Mouse (Mus musculus): ENCODE results near the gene Pi4k2a. TPM values are rescaled to one million over a fixed set of nuclear protein-coding genes. Genes with fewer than 3 reads are reported as not detected.

Gene Pi4k2a
- polyA plus RNA-seq, 1 experiment from 2014 or later = 33.2 TPM

DNA sequence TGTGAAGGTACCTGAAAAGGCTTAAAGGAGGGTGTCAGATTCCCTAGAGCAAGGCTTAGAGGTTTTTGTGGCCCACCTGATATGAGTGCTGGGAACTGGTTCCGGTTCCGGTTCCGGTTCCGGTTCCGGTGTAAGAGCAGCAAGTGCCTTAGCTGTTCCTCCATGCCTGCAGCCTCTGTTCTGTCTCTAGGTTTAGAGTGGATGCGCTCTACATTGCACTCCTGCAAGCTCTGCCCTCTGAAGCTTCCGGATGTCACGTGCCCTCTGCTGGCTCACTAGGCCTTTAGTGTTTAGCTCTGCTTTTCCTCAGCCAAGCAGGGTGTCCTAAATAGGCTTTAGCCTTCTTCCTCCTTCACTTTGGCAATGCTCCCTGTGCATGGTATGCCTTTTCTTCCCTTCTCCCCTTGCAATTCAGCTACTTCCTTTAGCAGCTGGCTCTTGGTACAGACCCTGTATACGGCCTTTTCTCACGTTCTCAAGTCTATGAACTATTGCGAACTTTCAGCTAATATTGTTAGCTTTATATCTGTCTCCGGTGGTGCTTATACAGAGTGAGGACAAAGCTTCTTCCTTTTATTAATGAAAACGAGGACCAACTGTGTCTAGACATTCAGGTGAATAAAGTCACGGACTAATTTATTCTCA is 1.0 kb upstream of the Pi4k2a start:
- ATAC-seq (replicated peaks; ENCODE audit: low FRiP score, low read depth) (no peak), DNase-seq (ENCODE audit: low spot score) (peak; percentile 75)
- H3K27me3 ChIP-seq (ENCODE audit: insufficient read depth, low read length) = no peaks in the 10 kb centered on the region
- peaks cover 10% of the 10 kb centered on the region; the same call in 1 of the 2 replicates for H3K4me1 ChIP-seq (replicated peaks; ENCODE audit: insufficient read depth, low read length)
- WGBS = 23% methylated on average over 14 of the region's 14 CpGs
- H3K4me2 ChIP-seq (ENCODE audit: low read length) = peak overlapping the region; percentile 53
- H3K27ac ChIP-seq = peak overlapping the region; percentile 68
- H3K9me3 ChIP-seq (replicated peaks; ENCODE audit: low read length) = no peaks in the 10 kb centered on the region
- H3K36me3 ChIP-seq (ENCODE audit: insufficient read depth, low read length) = no peaks in the 10 kb centered on the region
- H3K4me3 ChIP-seq (replicated peaks; ENCODE audit: low read depth, low read length) = peak overlapping the region; percentile 73; the same call in 1 of the 2 replicates
- TF ChIP-seq CTCF (IDR thresholded peaks at IDR 0.05; ENCODE audit: low read depth) = peak; percentile 12; the same call in 1 of the 2 replicates
- peak overlapping the region; percentile 23; the same call in 1 of the 2 replicates for H3K9ac ChIP-seq (ENCODE audit: low read depth, low read length)

DNA sequence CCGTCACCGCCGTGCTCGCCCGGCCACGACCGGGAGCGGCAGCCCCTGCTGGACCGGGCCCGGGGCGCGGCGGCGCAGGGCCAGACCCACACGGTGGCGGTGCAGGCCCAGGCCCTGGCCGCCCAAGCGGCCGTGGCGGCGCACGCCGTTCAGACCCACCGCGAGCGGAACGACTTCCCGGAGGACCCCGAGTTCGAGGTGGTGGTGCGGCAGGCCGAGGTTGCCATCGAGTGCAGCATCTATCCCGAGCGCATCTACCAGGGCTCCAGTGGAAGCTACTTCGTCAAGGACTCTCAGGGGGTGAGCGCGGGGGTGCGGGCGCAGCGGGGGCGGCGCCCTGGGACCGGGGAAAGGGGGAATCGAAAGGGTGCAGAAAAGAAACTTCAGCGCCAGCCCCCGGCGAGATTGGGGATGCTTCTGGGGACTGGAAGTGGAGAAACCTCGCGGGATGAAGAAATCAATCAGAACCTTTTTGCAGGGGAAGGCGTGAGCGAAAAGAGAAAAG is 419 bp downstream of the Pi4k2a start:
- Histone ChIP-seq H3K4me3 (replicated peaks; ENCODE audit: low read depth, low read length) (peak overlapping the region; percentile 73), H3K27me3 (ENCODE audit: insufficient read depth, low read length) (no peaks in the 10 kb centered on the region), H3K36me3 (ENCODE audit: insufficient read depth, low read length) (no peaks in the 10 kb centered on the region), H3K9ac (ENCODE audit: low read depth, low read length) (peak overlapping the region; percentile 87), H3K27ac (peak overlapping the region; percentile 95), H3K4me2 (ENCODE audit: low read length) (peak overlapping the region; percentile 90), H3K9me3 (replicated peaks; ENCODE audit: low read length) (no peaks in the 10 kb centered on the region), H3K4me1 (replicated peaks; ENCODE audit: insufficient read depth, low read length) (peaks cover 10% of the 10 kb centered on the region; the same call in 1 of the 2 replicates)
- DNase-seq (ENCODE audit: low spot score) (peak; percentile 65), ATAC-seq (replicated peaks; ENCODE audit: low FRiP score, low read depth) (peak; percentile 59)
- peak; percentile 23; the same call in 1 of the 2 replicates for TF ChIP-seq CTCF (IDR thresholded peaks at IDR 0.05; ENCODE audit: low read depth)
- WGBS = under 1% methylated on average over 52 of the region's 52 CpGs

DNA sequence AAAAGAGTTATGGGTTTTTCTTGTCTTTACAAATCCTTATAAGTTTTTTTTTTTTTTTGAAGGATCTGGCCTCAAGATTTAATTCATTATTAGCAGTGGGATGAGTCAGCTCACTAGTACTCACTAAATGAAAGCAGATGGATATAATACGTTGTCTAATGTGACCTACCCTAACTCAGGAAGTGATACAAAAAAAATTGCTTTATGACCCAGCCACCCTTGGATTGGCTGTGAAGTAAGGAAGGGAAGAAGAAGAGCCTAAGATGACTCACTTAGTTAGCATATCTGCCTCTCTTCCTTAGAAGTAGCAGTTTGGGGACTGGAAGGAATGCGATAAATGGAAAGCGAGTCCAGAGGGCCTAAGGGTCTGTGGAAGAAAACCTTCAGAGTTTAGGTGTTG is 9.1 kb downstream of the Pi4k2a start:
- H3K27me3 ChIP-seq (ENCODE audit: insufficient read depth, low read length) = no peaks in the 10 kb centered on the region
- no peak overlapping the region for H3K4me3 ChIP-seq (replicated peaks; ENCODE audit: low read depth, low read length)
- H3K4me2 ChIP-seq (ENCODE audit: low read length) = no peak overlapping the region
- no peak for TF ChIP-seq CTCF (IDR thresholded peaks at IDR 0.05; ENCODE audit: low read depth)
- ATAC-seq (replicated peaks; ENCODE audit: low FRiP score, low read depth) (no peak), DNase-seq (ENCODE audit: low spot score) (no peak)
- no peak overlapping the region for H3K27ac ChIP-seq
- WGBS = 86% methylated on average over 3 of the region's 3 CpGs
- H3K9ac ChIP-seq (ENCODE audit: low read depth, low read length) = no peak overlapping the region
- no peaks in the 10 kb centered on the region for H3K4me1 ChIP-seq (replicated peaks; ENCODE audit: insufficient read depth, low read length)
- H3K36me3 ChIP-seq (ENCODE audit: insufficient read depth, low read length) = peaks cover 11% of the 10 kb centered on the region; the same call in 1 of the 2 replicates
- no peaks in the 10 kb centered on the region for H3K9me3 ChIP-seq (replicated peaks; ENCODE audit: low read length)

DNA sequence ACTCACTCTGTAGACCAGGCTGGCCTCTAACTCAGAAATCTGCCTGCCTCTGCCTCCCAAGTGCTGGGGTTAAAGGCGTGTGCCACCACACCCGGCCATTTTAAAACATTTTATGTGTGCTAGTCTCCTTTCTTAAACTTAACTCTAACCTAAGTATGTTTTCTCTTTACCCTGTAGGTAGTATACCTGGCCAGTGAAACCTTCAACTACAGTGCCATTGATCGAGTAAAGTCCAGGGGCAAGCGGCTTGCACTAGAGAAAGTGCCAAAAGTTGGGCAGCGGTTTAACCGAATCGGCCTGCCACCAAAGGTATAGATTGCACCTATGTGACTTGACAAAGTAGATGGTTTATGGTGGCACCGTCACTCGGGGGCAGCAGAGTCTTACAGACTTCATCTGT is 14.4 kb downstream of the Pi4k2a start:
- WGBS = 97% methylated on average over 9 of the region's 9 CpGs
- Histone ChIP-seq H3K27ac (no peak overlapping the region), H3K4me2 (ENCODE audit: low read length) (no peak overlapping the region), H3K9me3 (replicated peaks; ENCODE audit: low read length) (no peaks in the 10 kb centered on the region), H3K9ac (ENCODE audit: low read depth, low read length) (no peak overlapping the region), H3K27me3 (ENCODE audit: insufficient read depth, low read length) (no peaks in the 10 kb centered on the region), H3K36me3 (ENCODE audit: insufficient read depth, low read length) (peaks cover 21% of the 10 kb centered on the region; the same call in 1 of the 2 replicates), H3K4me1 (replicated peaks; ENCODE audit: insufficient read depth, low read length) (no peaks in the 10 kb centered on the region), H3K4me3 (replicated peaks; ENCODE audit: low read depth, low read length) (no peak overlapping the region)
- TF ChIP-seq CTCF (IDR thresholded peaks at IDR 0.05; ENCODE audit: low read depth) = no peak
- DNase-seq (ENCODE audit: low spot score) = no peak
- ATAC-seq (replicated peaks; ENCODE audit: low FRiP score, low read depth) = no peak

DNA sequence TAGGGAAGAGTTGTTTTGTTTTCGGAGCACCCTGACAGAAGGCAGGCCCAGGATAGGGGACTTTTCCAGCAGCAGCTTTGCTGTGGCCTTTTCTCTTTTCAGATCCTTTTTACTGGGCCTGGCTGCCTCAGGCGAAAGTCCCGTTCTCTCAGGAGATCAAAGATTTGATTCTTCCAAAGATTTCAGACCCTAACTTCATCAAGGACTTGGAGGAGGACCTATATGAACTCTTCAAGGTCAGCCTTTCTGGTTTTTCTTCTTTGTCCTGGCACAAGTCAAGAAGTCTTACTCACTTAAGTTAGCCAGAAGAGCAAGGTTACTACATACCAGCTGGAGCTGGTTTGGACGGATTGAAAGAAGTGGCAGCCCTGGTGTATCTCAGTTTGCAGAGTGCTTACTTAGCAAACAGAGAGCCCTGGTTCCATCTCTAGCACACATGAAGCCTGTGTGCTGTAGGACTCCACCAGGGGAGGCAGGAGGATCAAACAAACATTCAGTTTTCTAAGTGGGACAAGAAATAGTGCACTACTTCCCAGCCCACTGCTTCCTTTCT is 25.6 kb downstream of the Pi4k2a start:
- WGBS = 87% methylated on average over 4 of the region's 4 CpGs
- no peak for DNase-seq (ENCODE audit: low spot score)
- H3K4me3 ChIP-seq (replicated peaks; ENCODE audit: low read depth, low read length) = no peak overlapping the region

DNA sequence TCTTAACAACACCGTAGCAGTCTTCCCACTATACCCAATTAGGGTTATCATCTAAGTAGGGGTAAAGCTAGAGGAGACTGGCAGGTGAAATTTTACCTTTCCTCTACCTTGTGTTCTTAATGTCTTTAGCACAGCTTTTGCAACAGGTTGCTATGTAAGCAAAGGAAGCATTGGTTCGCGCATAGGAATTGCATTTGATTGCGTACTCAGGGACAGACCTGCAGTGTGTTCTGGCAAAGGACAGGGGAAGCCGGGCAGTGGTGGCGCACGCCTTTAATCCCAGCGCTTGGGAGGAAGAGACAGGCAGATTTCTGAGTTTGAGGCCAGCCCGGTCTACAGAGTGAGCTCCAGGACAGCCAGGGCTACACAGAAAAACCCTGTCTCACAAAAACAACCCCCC is 27.9 kb downstream of the Pi4k2a start:
- Histone ChIP-seq H3K4me2 (ENCODE audit: low read length) (no peak overlapping the region), H3K4me3 (replicated peaks; ENCODE audit: low read depth, low read length) (no peak overlapping the region), H3K9ac (ENCODE audit: low read depth, low read length) (no peak overlapping the region), H3K27me3 (ENCODE audit: insufficient read depth, low read length) (no peaks in the 10 kb centered on the region), H3K4me1 (replicated peaks; ENCODE audit: insufficient read depth, low read length) (no peaks in the 10 kb centered on the region), H3K36me3 (ENCODE audit: insufficient read depth, low read length) (peaks cover 37% of the 10 kb centered on the region), H3K27ac (no peak overlapping the region), H3K9me3 (replicated peaks; ENCODE audit: low read length) (no peaks in the 10 kb centered on the region)
- WGBS = 90% methylated on average over 9 of the region's 9 CpGs
- ATAC-seq (replicated peaks; ENCODE audit: low FRiP score, low read depth) (no peak), DNase-seq (ENCODE audit: low spot score) (no peak)
- TF ChIP-seq CTCF (IDR thresholded peaks at IDR 0.05; ENCODE audit: low read depth) = no peak

More for the DNA sequence above, 25.6 kb downstream of the Pi4k2a start:
- Histone ChIP-seq H3K4me1 (replicated peaks; ENCODE audit: insufficient read depth, low read length) (no peaks in the 10 kb centered on the region), H3K36me3 (ENCODE audit: insufficient read depth, low read length) (peaks cover 28% of the 10 kb centered on the region), H3K27ac (no peak overlapping the region), H3K9me3 (replicated peaks; ENCODE audit: low read length) (no peaks in the 10 kb centered on the region), H3K27me3 (ENCODE audit: insufficient read depth, low read length) (no peaks in the 10 kb centered on the region), H3K4me2 (ENCODE audit: low read length) (no peak overlapping the region), H3K9ac (ENCODE audit: low read depth, low read length) (no peak overlapping the region)
- no peak for ATAC-seq (replicated peaks; ENCODE audit: low FRiP score, low read depth)
- no peak for TF ChIP-seq CTCF (IDR thresholded peaks at IDR 0.05; ENCODE audit: low read depth)

All from kidney, postnatal 0 days (tissue).